Mouse (Mus musculus): ENCODE measurements around the gene Slc38a10.
A peak's percentile ranks its signal among the peaks of the same experiment; 100 is the strongest.

The Slc38a10 gene

DNA sequence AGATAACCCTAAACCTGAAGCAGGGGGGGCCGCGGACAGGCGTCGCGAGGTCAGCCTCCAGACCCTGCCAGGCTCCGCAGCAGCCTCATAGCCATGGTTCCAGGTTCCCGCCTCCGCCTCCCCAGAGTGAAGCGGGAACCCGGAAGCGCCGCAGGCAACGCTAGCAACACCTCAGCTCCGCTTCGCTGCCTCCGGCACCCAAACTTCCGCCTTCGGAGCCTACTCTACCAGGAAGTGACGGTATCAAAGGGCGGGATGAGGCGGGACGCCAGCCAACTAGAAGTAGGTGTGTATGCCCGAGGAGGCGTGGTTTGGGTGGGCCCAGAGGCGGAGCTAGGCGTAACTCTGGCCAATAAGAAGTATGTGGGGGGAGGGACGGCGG lies at the start of gene Slc38a10:
TSS of gene Slc38a10 (minus strand) at position 234 of the 382 bp plus-strand sequence.
- peak; percentile 100 for DNase-seq

DNA sequence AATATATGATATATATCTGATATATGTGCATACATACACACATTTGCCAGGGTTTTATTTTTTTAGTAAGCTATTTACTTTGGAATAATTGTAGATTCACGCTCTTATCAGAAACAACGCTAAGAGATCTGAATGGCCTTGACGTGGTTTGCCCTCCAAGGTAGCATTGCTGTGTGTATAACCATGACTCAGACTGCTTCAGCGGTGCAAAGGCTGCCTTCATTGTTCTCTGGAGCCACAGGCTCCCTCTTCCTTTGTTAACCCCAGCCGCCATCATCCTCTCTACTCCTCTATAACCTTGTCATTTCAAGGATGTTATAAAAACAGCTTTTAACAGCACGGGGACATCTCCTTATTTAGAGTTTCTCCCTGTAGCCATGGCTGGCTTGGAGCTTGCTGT lies 49.5 kb upstream of the Slc38a10 start:
- DNase-seq, result no peak

DNA sequence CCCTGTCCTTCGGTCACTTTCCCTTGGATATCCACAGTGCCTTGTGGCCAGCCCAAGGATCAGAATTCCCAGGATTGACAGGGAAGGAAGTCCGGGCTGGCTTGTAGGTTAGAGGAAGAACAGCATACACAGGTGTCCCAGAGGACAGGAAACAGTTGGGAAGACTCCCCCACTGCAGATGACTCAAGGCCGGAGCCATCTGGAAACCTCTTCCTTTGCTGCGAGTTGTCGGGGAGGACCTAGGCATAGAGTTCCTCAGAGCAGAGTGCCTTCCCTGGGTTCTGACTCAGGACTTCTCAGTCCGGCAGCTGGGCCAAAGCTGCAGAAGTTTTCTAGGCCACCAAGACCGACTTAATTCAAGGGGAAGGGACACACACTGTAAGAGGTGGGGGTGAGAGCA lies 48.6 kb upstream of the Slc38a10 start:
- no peak for DNase-seq

DNA sequence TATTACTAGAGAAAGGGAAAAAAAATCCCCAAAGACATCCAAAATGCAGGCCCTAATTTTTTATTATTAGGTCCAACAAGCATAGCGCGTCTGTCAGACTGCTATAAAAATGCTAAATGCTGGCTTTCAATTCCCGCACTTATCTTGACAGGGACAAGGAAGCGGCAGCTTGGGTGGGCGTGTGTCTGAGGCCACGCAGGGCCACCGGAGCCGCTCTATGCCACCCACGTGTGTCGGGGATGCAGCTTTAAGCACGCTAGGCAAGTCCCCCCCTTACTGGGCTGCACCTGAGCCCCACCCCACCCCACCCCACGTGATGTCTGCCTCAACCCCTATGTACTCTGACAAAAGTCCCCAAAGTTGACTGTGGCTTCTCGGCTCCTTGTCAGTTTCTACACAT lies 47.7 kb upstream of the Slc38a10 start:
- no peak for DNase-seq

DNA sequence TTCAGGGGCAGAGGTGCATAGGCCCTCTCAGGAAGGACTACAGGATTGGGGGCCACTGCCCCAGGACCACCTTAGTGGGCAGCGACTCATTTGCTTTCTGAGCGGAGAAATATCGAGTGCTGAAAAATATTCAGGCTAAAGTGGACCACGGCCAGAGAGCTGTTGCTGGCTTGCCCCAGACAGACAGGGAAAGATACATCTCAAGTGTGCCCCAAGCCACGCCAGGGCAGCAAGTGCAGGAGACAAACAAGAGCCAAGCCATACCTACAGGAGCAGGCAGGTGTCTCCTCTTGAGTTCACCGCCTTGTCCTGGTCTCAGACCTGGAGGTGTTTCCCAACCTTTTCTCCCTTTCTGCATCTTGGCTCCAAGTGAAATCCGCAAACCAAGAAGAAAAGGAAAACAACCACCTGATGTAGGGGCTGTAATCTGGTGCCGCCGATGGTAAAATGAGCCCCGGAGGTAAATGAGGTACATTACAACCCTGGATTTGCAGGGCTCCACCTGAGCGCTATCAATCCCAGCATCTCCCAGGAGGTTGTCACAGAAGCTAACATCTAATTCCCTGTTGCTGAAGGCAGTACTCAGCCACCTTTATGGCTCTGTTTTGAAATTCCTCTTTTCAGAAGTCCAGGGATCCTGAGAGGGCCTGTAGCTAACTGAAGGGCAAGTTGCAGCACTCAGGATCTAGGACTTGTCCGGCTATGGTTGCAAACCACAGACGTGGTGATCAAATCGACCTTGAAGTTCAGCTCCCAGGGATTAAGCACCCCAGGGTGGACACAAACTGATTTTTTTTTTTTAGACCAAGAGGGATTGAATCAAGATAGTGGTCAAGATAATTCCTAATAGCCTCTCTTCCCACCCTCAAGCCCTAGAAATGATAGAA lies 39.6 kb upstream of the Slc38a10 start:
- no peak for DNase-seq

DNA sequence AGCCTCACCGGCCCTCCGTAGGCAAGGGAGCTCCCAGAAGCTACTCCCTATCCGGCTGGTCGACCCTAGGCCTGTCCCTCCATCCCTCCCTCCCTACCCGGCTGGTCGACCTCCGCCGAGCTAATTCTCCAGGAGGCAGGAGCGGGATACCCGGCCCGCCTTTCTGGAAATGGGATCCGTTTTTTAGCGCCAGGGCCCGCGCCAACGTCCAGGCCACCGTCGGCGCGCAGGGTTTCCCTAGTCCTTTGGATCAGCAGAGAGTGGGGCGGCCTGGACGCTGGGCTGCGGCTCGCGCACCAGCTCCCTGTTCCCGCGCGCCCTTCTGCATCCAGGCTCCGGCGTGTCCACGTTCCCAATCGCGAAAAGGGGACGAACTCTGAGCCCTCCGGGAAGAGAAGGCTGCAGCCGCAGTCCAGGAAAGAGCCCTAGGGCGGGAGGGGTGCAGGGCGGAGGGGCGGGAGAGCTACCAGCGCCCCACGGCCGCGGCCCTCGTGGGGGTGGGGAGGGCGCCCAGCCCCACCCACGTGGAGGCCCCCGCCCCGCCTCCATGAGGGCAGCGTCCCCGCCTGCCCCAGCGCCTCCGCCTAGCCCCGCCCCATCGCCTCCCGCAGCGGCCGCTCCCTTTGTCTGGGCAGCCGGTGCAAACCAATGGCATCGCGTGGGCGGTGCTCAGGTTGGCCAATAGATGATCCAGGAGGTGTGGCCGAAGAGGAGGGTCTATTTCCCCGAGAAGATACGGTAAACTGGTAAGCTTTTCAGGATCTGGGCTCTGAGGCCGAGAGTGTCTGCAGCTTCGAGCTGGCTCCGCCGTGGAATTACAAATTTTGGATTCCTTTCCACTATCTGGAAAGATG lies 38.5 kb upstream of the Slc38a10 start:
- DNase-seq, result peak; percentile 99

DNA sequence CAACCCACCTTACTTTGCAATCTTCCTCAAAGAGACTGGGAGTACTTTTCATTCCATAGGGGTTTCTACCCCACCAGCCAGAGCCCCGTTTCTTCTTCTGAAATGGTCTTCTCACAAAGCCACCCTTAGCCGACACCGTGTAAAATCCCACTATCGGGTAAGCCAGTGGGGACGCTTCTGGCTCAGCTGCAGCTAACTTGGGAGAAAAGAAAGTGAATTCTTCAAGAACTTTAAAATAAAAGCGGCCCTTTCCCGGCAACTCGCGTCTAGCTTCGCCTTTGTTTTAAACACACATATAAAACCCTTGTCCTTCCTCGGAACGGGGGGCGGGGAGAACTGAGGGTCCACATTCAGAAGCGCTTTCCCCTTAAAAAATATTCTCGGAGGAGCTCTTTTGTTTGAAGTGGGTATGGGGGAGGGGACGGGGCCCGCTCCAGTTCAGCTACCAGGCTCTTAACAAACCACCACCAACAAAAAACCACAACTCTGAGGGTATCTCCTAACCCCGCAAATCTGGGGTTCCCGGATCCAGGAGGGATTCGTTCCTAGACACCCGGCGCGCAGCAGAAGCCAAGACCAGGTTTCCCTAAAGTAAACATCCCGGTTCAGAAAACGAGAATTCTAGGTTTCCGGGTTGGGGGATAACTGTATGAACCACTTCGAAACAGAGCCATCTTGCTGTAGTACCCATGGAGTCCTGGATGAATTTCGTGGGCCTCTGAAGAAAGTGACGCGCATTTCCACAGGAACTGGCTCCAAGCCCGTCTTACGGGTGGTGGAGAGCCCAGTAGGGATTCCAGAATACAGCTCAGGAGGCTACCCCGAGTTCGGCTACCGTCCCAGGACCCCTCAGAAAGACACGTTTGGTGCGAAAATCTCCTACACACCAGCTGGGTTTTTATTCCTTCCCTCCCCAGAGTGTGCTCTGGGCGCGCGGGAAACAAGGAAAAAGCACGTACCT lies 37.6 kb upstream of the Slc38a10 start:
- peak; percentile 67 for DNase-seq

DNA sequence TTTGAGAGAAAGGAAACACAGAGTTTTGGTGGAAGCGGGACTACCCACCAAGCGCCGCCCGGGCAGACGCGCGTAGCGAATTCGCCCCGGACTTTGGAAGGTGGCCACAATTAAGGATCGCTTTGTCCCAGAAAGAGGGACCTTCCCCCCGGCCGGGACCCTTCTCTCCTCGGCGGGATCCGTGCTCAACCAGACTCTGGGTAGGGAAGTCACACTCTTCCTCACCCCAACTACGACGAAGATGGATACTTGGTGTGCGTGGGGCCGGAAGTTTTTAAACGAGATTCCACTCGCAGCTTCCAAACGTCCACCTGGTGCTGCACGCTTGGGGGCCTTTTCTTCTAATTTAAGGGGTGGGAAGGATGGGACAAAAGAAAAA lies 36.9 kb upstream of the Slc38a10 start:
- peak; percentile 46 for DNase-seq

DNA sequence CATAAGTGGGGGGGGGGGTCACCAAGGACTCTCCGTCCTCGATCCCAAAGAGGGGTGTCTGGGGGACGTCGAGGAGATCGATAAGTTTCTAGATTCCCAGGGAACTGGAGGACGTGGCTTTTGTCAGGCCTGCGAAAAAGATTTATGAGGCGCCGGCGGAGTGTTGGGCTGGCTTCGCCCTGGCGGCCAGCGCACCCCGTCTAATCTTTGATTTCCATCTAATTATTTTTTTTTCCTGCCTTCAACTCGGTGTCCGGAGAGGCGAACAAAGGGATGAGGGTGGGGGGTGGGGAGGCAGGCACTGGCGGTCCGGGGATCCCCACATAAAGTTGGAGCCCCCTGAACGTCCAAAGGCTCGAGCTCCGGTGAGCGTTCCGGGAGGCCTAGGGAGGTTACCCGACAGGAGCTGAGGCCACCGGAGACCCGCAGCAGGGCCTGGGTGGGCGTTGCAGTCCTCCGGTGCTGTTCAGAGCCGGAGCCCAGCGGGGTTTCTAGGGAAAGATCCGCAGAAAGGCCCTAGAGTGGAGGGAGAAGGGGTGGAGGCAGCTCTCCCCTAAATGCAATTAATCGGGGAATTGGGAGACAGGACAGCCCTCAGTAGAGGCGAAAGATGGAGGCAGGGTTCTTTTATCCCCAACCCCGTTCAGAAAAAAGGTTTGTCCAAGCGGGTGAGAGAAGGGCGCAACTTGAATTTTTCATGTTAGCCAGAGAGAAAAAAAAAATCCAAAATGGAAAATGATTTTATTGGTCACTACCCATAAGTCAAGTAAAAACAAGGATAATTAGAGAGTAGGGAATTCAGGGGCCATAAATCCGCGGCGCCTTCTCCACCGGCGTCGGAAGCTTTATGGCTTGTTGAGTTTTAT lies 36.3 kb upstream of the Slc38a10 start:
- peak; percentile 63 for DNase-seq

DNA sequence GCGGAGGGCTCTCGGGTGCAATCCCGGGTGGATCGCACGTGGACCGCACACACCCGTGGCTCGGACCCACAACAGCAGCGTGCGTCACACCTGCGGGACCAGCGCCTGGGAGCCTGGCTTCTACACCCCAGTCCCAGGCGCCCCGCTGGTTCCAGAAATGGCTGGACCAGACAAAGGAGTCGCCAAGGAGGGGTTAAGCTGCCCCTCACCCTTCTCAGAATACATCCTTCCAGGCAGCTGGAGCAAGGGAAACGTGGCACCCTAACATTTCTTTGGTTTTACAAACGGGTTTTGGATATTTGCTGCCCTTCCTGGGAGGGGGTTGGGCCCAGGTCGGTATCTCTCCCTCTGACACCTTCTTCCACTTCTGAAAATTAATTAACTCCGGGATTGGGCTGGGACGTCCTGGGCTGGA lies 35.7 kb upstream of the Slc38a10 start:
- peak; percentile 18 for DNase-seq

DNA sequence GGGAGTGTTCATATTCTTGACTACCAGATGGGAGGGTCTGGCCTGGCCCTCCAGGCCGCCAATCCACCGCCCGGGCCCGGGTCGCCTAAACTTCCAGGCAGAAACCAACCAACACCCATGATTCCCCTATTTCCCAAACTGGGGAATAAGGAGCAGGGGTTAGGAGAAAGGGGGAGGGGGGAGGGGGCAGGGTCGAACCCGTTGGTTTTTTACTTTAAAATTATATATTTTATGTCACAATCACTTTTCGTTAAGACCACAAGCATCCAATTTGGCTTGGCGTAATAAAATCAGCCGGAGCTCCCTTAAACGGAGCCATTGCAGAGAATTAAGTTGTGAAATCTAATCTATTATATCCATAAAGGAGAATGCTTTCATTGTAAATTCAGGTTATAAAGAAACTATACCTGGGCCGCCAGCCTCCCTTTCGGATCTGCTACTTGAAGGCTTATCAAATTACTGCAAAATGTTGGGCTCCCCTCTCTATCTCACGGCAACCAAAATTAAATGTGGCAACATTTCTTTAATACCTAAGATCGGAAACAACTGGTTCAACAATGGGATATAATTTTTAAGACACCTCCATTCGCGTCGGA lies 35.1 kb upstream of the Slc38a10 start:
- DNase-seq, result no peak

DNA sequence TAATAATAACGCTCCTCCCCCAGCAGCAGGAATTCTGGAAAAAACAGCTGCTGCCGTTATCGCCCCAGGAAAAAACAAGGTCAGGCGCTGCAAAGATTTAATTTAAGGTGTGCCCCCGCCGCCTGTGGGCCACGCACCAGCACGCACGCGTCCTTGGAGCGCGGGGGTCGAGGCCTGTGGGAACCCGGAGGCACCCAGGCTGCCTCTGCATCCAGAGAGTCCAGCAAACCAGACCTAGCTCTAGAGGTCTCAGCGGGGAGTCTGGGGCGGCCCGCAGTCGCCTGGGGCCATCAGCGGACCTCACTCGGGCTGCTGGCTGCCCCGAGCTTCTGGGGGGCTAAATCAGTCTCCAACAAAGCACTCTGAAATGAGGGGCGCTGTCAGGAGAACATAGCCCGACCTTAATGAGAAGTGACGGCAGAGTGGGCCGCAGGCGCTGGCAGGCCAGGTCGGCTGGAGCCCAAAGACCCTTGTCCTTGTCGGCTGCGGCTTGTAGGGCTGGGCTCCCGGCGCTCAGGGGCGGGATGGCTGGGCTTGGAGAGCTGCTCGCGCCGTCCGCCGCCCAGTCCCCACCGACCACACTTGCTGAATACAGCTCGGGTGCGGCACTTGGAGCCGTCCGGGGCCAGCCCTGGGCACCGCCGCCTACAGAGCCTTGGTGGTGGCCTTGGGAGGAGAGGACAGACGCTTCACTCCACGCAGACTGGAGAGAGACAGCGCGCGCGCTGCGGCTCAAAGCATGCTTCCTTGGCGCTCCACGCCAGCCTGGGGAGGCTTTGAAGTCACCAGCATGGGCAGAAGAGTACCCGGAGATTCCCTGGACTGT lies 34.4 kb upstream of the Slc38a10 start:
- peak; percentile 53 for DNase-seq

DNA sequence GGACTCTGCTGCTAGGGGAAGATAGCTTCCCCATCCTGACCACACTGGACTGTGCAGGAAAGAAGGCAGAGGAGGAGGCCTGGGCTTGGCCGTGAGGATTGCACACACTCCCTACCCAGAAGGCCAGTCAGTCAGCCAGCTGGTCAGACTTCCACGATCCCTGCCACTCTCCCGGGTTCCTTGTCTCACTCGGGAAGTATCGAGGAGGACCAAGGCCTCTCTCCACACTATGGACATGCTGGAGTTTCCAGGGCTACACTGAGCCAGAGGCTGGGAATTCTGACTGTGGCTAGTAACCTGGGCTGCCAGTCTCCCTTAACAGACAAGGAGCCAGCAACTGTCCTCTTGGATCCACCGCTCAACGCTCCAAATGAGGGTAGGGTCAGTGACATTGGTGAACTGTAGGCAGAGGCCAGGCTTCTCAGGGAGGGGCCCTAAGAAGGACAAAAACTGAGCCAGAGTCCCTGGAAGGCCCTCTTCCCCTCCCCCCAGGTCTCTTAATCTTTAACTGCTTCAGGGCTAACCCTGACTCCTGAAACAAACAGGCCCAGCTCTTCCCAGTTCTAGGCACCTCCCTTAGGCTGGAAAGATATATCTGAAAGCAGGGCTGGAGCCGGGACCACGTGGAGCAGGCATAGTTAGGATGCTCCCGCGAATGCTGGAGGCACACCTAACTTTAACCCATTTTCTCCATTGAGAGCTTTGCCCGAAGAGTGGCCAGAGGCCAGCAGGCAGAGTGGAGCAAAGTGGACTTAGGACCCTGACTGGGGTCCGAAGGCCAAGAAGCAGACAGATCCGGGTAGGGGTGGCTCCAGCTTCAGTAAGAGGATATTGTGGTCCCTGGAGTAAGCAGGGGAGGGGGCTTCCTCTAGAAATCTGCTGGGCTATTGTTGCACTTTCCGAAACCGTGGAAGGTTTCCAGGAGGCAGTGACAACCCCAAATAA lies 33.5 kb upstream of the Slc38a10 start:
- peak; percentile 24 for DNase-seq

DNA sequence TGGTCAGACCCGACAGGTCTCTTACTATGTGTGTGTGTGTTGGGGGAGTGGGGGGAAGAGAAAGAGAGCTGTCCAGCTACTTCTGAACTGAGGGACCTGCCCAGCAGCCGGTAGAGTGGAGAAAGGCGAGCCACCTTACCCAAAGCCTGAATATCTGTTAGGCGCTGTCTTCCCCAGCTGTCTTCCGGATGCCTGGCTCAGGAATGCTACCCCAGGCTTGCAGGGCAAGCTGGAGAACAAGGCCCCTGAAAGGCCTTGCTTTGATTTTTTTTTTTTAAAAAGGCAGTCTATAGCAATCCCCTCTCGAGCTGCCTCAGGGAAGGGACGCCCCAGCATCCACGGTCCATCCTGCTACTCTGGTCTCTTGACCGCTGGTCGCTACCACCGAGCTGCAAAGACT lies 32.6 kb upstream of the Slc38a10 start:
- DNase-seq, result no peak

DNA sequence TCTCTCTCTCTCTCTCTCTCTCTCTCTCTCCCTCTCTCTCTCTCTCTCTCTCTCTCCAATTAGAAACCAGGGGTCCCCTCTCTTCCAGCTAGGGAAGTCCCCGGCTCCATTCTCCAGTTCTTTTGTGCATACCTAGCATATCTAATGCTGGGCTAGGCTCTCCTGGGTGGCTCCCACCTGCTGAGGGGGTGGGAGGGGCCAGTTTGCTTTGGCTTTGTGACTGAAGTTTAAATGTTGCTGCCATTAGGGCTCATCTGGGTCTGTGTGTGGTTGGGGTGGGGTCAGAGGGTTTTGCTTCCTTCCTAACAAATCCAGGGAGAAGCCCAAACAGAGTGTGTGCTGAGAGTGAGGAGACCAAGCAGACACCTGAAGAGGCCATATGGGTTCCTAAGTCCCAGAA lies 32.0 kb upstream of the Slc38a10 start:
- DNase-seq, result no peak

DNA sequence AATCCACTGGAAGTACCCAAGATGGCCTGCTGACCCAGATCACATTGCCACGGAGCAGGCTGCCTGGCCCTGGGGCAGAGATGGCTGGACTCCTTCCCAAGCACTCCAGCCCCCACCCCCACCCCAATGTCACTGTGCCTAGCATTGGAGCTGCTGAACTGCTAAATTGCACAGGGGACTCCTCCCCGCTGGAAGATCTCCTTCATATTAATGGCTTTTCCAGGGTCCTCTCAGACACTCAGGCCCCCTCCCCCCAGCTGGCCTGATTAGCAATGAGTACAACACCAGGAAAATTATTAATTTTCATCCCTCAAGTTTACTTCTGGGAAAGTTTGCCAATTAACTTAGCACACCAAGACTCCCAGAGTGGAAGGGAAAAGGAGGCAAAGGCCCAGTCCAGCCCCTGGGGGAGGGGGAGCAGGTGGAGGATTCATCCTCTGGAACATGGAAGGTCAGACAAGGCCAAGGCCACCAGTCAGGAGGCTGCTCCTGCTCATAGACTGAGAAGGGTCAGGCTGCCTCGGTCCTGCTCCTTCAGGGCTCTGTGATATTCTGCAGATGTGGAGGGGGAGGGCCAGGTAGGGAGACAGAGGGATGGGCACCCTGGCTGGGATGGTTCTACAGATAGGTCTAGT lies 31.4 kb upstream of the Slc38a10 start:
- DNase-seq, result no peak

DNA sequence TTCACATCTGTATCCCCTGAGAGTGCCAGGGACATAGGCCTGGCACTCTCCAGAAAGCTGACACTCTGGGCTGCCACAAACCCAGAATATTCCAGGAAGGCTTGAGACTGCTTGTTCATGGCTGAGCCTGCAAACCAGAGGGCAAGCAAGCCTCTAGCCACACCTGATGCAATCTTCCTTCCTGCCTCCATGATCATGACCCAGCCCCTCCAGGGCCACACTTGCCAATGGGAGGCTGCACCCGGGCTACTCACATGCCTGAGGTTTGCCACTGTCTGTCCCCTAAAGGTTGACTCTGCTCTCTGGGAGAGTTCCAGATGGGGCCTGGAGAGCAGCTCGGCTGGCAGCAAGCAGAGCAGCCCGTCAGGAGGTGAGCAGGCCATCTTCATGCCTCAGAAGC lies 30.2 kb upstream of the Slc38a10 start:
- DNase-seq, result no peak

DNA sequence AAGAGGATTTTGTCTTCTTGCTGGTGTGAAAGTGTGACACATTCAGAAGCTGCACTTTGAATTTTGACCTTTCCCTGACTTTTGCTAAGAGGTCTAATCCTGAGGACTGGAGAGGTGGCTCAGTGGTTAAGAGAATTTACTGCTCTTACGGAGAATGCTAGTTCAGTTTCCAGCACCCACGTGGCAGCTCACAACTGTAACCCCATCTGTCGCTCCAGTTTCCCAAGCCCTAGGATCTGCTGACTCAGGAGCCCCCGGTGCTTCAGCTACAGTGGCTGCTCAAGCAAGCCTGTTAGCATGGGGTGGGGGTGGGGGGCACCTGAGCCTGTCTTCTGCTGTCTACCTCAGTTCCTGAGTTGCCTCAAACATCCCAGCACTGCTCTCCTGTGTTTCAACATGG lies 28.2 kb upstream of the Slc38a10 start:
- DNase-seq, result no peak

DNA sequence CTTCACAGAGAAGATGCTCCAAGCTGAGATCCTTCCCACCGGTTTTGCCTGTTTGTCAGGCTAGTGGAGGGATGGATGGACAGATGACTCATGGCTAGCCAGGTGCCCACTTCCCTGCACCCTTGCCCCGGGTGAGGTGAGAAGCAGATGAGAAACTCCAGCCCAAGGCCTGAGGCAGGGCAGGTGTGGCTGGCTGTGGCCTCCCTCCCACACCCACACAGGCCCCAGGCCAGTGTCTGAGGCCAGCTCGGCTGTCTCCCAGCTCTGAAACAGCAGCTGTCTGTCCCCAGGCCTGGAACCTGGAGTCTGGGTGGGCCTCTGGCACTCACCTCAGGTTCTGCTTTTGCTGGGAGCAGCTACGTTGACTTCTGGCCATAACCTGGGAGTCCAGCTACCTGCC lies 24.8 kb upstream of the Slc38a10 start:
- no peak for DNase-seq
